Mouse (Mus musculus): ENCODE results near the gene Pold2.

The Pold2 gene

DNA sequence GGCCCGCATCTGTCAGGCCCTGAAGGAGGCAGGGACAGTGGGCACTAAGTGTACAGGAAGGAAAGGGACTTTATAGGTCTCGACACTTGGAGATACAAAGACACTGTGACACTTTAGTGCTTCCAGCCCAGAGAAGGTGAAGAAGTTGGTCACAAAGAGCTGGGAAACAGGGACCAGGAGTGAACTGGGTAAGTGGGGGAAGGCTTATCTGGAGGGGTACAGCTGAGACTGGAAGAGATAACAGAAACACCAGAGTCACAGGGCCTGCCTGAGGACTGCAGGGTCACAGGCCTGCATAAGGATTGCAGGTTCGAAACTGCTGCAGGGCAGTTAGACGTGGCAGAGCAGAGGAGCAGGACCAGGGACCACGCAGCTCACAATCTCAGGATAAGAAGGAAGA is 50.2 kb downstream of the Pold2 start:
- no peak for DNase-seq (ENCODE audit: low read depth, low spot score)

DNA sequence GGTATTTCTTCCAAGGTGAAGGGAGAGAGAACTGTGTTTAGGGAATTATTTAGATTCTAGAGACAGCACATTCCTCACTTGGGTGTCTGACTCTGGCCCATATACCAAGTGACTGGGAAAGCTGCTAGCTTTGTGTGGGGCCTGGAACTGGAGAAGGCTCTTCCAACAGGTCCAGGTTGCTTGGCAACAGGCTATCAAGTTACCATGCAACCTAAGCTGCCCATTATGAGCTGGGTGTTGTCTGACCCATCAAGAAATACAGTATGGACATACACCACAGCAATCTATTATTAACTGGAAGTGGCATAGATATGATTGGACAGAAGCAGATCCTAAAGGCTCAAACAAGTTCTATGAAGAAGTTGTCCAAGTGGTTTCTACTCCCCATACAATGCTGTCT is 52.7 kb downstream of the Pold2 start:
- no peak for DNase-seq (ENCODE audit: low read depth, low spot score)
